Mouse (Mus musculus): ENCODE results near the gene Fam107b.

DNA sequence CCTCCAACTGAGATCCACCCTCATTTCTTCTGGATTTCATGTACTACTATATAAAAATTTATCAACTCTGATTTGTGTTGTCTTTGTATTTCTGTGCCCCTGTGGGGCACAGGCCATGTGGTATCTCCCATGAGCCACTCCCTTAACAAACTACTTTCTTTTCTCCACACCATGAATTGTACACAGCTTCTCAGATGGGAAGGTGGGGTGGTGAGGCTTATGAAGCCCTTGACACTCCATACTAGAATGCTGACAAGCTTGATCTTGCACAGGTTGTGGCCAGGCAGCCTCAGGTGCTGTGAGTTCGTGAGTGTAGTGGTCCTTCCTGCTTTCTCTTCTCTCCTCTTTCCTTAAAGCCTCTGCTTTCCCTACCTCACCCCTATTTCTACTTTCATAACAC, 6.9 kb downstream of the Fam107b start:
- no peak for TF ChIP-seq CTCF (IDR thresholded peaks at IDR 0.05; ENCODE audit: insufficient read depth, low read length)
- TF ChIP-seq POLR2A (IDR thresholded peaks at IDR 0.05; ENCODE audit: borderline replicate concordance, extremely low read depth, low read depth, low read length) = no peak

Data from lung, adult 2 months (tissue).